Mouse (Mus musculus) hematopoietic stem cell, adult 5-6 weeks (primary cell): ENCODE data around the gene Pls3. TPM values are rescaled to one million over a fixed set of nuclear protein-coding genes. Genes with fewer than 3 reads are reported as not detected.
A peak's percentile ranks its signal among the peaks of the same experiment; 100 is the strongest.

Source experiments
- ATAC-seq, 2 experiments: fragments of 125-278 bp in 1 of 2; replicated peaks in 1 of 2; 2 replicates each; pipeline ENCODE4 v1.8.0; 2016 to 2017; ENCODE audit warnings: inconsistent platforms in 2 of 2, mild to moderate bottlenecking in 2 of 2, moderate number of reproducible peaks in 2 of 2, low read depth in 1 of 2, moderate TSS enrichment in 1 of 2; ENCODE audit not compliant: low FRiP score in 2 of 2, poor library complexity in 2 of 2, severe bottlenecking in 2 of 2, insufficient read depth in 1 of 2, low TSS enrichment in 1 of 2
- total RNA-seq: library from RNA; stranded (forward); fragments of 172-1452, 232-1000 nt; gene quantifications from 2 replicates; pipeline ENCODE4 v1.2.3, GENCODE M21; 2017

Pls3 gene
- total RNA-seq = 6.4 and 7.0 TPM in 2 replicates

- peak; percentile 100 for ATAC-seq
Measured at GRCm38 (mm10) chrX:75874332-75875291, at the start of gene Pls3. TSS of gene Pls3 (minus strand) at chrX:75875182.

DNA sequence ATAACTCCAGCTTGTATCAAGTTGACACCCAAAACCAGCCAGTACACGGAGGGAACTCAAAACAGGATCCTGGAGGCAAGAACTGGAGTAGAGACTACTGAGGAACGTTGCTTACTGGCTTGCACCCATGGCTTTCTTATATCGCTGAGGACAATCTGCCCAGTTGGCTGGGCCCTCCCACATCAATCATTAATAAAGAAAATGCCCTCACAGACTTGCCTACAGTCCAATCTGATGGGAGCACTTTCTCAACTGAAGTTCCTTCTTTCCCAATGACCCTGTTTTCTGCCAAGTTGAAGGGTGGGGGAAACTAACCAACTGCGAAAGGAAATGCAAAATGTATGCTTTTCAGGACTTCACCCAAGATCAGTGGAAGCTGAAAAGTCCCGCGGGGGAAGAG lies 20.7 kb upstream of the Pls3 start:
- no peak for ATAC-seq

DNA sequence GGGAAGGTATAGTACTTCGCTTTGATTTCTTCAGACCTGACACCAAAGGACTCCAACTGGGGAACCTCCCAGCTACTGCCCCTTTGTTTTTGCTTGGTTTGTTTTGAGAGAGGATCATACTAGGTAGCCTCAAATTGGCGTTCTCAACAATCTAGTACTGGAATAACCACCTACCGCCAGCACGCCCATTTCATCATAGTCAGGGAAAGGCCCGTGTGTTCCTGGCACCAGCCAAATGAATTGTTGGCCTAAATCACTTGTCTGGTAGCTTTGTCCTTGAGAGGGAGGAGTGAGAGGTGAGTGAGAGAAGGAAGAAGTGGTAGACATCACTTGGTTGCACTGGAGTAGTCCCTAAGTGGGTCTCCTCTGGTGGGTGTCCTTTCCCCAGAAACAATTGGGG lies 584 bp upstream of the Pls3 start:
- ATAC-seq = no peak

DNA sequence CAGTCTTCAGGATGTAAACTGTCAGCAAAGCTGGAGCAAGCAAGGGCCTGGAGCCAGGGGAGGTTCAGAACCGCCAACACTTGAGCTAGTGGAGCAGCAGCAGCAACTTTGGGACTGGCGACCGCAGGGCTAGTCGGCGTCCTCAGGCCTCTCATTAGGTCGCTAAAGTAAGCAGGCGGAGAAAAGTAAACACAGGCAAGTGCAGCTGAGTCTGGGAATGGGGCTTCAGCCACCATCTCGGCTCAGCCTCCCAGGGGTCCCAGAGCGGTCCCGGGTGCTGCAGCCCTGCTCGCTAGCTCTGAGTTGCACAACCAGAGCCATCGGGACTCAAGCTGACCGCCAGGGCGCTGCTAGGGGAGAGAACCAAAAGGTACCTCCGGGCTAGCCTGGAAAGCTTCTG lies 1.2 kb downstream of the Pls3 start:
- ATAC-seq = no peak

GRCm38 (mm10) chrX:75873253-75873652 lies 1.7 kb downstream of the Pls3 start:
- ATAC-seq = no peak

GRCm38 (mm10) chrX:75871855-75872254 lies 3.1 kb downstream of the Pls3 start:
- no peak for ATAC-seq

DNA sequence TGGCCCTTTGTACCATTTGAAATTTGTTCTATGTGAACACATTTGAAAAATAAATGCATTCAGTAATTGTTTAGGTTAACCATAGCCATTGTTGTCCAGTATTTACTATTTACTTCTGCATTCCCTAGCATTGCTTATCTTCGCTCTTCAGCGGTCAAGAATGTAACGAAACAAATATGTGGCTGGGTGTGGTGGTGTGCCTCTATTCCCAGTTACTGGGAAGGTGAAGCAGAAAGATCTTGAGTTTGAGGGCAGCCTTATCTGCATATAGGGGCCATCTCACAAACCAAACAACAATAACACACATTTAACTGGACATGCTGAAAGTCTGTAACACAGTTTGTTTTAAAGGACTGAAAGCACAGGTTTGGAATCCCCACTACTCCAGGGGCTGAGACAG lies 13.3 kb downstream of the Pls3 start:
- ATAC-seq = no peak

DNA sequence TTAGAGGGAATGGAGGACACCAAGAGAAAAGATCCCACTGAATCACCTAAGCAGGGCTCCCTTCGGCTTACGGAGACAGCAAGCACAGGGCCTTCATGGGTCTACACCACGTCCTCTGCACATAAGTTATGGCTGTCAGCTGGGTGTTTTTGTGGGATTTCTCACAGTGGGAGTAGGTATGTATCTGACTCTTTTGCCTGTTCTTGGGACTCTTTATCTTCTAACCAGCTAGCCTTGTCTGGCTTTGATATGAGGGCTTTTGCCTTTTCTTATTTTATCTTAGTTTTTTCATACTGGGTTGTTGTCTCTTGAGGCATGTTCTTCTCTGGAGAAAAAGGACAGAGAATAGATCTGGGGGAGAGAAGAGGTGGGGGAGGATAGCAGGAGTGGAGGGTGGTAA lies 20.7 kb downstream of the Pls3 start:
- no peak for ATAC-seq

GRCm38 (mm10) chrX:75844290-75844689 lies 30.7 kb downstream of the Pls3 start:
- ATAC-seq = no peak

DNA sequence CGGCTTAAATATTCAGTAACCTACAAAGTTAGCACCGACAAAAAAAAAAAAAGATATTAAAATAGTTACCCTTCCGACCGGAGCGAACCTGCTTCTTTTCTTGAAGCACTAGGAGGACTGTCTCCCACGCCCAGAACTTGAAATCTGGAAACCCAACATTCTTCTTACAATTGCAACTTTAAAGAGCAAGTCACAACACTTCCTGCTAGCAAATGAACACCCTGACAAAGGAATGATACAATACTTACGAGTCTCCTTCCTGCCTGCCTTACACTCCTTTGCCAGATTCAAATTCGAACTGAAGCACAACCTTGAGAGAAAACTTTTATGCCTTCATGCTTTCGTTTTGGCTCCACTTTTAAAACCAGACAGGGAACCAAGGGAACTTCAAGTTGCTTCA lies 32.1 kb downstream of the Pls3 start:
- no peak for ATAC-seq

DNA sequence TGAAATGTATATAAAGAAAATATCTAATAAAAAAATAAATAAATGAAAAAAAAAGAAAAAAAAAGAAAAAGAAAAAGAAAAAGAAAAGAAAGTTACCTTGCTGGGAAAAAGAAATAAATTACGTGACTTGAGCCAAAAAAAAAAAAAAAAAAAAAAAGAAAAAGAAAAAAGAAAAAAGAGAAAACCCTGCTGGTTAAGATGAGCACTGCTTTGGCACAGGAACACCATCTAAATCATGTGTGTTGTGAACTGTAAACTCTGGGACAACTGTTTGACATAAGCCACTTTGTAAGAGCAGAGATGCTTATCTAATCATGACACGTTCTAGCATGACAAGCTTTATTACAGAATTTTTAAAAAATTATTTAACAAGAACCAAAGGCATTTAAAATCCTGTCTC lies 32.9 kb downstream of the Pls3 start:
- ATAC-seq = no peak

GRCm38 (mm10) chrX:75840263-75840662 lies 34.7 kb downstream of the Pls3 start:
- ATAC-seq = no peak

DNA sequence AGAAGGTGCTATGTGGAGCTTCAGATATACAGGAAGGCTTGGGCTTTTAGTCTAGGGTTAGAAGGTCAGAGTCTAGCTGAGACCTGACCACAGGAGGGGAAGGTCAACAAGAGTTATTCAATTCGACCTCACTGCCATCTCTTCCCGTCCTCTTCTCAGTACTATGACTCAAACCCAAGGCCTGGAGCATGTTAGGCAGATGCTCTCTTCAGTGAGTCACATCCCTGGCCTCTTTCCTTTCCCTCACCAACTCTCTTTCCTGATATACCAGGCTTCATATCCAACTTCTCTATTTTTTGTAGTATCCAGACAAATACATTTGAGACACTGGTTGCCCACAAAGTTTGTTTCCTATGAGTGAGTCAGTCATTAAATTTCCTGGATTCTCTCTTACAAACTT lies 40.1 kb downstream of the Pls3 start:
- no peak for ATAC-seq

DNA sequence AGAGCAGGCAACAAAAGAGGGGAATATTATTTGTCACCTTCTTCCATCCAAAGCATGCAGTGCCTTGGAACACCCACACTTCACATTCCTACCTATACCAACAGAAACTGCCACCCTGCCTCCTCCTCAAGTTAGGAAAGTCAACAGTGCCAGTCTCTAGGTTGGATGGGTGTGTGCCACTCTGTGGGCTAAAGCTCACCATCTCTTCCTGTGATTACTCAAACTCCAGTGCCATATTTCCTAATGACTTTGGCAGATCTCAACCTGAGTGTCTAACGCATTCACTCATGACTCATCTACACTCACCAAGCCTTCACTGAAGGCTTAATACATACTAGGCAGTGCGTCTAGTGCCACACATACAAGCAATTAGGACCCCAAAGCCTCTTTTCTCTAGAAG lies 40.7 kb downstream of the Pls3 start:
- ATAC-seq = no peak

- no peak for ATAC-seq
Measured at GRCm38 (mm10) chrX:75833006-75833641, 41.9 kb downstream of the Pls3 start.

GRCm38 (mm10) chrX:75829867-75830255 lies 45.1 kb downstream of the Pls3 start:
- ATAC-seq = no peak

DNA sequence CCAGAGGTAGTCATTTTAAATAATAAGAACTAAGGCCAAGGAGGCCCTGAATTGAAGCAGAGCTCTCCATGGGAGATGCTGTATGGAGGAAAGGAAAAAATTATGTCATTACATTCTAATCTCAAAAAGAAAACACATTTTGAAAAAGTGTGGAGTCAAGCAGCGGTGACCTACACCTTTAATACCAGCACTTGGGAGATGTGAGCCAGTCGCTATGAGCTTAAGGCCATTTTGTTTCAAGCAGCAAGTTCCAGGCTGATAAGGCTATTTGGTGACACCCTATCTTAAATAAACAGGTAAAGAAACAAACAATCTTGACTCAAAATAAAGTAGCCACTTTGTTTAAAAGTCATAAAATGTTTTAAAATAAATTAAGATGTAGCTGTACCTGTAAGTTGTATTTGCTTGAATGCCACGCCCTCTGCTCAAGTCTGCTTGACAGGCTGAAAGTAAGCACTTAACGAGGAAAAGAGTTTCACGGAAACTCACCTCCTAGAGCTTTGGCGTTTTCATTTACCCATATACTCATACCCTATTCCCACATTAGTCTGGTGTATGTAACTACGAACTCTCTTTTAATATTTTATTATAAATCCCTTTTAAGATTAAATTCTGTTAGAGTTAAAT lies 45.6 kb downstream of the Pls3 start:
- no peak for ATAC-seq

- no peak for ATAC-seq
Measured at GRCm38 (mm10) chrX:75818647-75819271, 56.2 kb downstream of the Pls3 start.
